Mouse (Mus musculus) spleen, adult 12 weeks (tissue): ENCODE results near the gene 1110059G10Rik.

Source experiments
- DNase-seq: peaks from one replicate; pipeline ENCODE4 v3.0.0; 2022; ENCODE audit warnings: low spot score

1110059G10Rik gene

DNA sequence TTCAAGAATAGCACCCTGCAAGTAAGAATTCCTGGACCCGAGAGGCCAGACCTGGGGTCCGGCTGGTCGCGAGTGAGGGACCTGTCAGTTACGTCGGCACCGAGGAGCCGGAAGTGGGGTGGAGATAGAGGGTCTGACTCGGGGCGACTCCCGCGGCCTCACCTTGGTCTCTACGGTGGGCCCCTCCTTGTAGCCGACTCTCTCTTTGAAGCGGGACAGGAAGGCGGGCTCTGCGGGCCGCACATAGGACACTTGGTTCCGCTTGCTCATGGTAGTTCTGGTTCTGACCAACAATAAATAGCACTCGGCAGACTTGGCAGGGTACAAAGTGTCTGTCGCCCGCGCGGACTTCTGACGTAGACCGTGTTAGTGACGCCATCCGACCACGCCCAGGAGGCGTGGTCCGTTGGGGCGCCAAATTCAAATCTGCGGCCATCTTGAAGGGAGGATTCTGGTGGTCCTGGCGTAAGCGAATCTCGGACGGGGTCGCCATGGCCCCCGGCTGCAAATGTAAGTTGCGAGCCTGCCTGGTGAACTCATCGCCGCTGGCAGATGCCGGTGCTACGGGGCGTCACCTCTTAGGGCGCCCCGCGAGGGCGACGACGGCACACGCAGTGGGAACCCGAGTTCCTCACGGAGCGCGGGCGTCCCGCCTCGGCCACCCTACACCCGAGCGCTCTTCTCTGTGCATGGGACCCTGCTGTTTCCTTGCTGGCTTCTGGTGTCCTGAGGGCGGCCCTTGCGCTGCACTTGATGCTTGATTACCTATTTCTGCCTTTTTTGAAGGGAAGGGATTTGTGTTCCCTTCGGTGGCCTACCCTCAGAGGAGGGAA, at the start of gene 1110059G10Rik, which contains the start of gene Kif15:
1110059G10Rik (minus strand) TSS at position 358 of the 833 bp plus-strand sequence.
Kif15 (plus strand) TSS at position 404 of the 833 bp plus-strand sequence.
- peak; percentile 94 for DNase-seq

DNA sequence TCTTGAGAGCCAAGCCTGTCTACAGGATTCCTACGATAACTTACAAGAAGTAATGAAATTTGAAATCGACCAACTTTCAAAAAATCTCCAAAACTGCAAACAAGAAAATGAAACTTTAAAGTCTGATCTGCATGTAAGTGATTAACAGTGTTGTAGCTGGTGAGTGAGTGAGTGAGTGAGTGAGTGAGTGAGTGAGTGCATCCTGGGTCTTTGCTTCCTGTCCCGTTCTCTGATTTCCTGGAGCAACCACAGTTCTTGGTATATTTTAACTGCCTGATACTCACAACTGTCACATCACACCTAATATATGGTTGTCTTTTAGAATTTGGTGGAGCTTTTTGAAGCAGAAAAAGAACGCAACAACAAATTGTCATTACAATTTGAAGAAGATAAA, 48.4 kb upstream of the 1110059G10Rik start:
- DNase-seq = no peak

GRCm38 (mm10) chr9:122998406-122999192, 47.8 kb upstream of the 1110059G10Rik start:
- no peak for DNase-seq

- no peak for DNase-seq
These were observed 21.9 kb downstream of the 1110059G10Rik start for GRCm38 (mm10) chr9:122928915-122929314.

- no peak for DNase-seq
These were observed 27.8 kb downstream of the 1110059G10Rik start, which contains the start of gene Zfp105 for GRCm38 (mm10) chr9:122922936-122923381. Gene Zfp105 (plus strand): TSS chr9:122923072.

GRCm38 (mm10) chr9:122922436-122922835, 28.4 kb downstream of the 1110059G10Rik start:
- no peak for DNase-seq

DNA sequence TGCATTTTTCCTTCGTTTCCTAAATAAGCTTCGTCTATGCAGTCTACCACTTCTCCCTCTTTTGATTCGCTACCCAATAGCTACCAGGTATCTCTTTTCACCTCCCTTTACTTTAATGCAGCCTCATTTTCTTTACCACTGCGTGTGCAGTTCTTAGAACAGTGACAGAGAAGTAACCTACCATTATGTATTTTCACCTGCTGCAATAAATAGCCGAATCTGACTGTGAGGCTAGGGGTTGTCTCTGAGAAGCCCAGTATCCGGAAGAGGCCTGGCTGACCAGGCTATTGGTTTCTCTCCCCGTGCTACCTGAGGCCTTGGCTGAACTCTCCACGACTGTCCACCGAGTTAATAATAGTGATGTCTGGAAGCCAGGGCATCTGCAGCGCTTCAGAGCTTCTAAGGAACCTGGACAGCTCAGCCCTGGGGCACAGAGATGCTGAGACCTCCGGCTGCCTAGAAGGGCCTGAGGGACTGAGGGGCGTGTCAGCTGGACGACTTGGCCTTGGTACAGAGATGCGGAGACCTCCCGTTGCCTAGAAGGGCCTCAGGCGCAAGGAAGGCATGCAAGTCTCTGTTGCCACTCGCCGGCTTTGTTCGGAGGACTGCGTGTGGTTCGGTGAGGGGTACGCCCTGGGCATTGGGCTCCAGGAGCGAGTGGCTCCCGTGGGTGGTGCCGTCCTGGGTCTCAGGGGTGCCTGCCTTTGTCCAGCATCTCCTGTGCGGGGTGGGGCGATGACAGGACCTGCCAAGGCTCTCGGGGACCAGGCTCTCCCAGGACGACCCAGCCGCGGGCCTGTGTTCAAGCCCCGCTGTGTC, 47.9 kb downstream of the 1110059G10Rik start:
- no peak for DNase-seq

GRCm38 (mm10) chr9:122901047-122901446, 49.8 kb downstream of the 1110059G10Rik start:
- no peak for DNase-seq
